Mouse (Mus musculus): ENCODE measurements around the gene Magel2.

- TF ChIP-seq CTCF (IDR thresholded peaks at IDR 0.05; ENCODE audit: low read depth, low read length) (no peak), POLR2A (IDR thresholded peaks at IDR 0.05; ENCODE audit: borderline replicate concordance, low read depth, low read length) (no peak)
Measured at GRCm38 (mm10) chr7:62407803-62408202, 31.0 kb downstream of the Magel2 start.

All from bone marrow macrophage, adult 2 months (primary cell).